Mouse (Mus musculus) heart, adult 11 months (tissue): Measurements from ENCODE around the gene Shc3.

Experiments
- DNase-seq: peaks from one replicate; pipeline ENCODE4 v3.0.0; 2022

Shc3 gene

DNA sequence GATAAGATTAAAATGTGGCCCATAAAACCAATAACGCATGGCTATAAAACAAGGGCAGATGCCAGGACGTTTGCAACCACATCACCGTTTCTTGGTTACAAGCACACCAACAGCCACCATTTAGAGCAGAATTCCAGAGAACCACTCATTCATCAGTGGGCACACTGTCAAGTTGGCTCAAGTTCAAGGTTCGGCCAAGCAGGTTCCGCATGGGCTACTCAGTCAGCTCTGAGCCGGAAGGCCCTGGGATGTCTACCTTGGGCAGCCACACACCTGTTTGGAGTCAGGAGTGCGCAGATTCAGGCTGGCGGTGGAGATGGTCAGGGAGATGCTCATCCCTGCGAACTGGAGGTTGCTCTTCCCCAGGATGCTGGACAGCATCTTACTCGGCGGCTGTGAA is 89.4 kb downstream of the Shc3 start:
- peak; percentile 81 for DNase-seq

DNA sequence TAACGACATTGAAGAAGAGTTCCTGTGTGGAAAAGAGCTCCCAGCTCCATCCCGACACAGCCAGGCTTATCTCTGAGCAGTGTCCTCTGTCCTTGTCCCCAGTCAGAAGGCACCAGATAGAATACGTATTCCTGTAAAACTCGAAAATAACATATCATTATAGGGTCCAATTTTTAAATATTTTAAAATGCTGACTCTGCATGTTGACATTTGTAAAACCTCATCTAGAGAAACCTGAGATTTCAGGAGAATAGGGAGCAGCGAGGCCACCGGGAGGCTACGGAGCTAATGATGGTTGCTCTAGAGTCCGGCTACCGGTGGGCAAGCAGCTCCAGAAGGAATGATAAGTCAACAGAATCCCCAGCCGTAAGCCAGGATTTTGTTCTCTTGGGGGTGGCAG is 92.2 kb downstream of the Shc3 start:
- peak; percentile 53 for DNase-seq

DNA sequence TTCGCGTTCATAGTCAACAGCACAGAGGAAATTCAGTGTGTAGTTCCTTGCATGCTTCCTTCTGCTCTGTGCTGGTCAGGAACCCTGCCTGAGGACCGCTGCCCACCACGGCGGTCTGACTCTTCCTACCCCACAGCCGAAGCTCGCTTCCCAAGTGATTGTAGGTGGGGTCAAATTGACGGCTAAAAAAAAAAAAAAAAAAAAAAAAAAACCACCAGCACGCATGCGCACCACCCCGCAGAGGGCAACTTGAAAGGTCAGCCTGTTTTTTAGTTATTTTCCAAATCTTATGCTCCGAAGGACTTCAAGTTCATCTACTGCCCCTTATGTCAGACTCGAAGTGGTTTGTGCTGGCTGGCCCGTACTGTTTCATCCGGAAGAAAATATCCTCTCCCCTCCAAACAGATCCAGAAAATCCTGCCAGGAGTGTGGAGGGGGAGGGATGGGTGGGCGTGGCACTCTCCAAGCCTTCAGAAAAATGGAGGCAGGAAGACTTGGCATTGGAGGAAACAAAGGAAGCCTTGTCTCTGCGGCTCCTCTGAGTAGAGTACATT is 100.4 kb downstream of the Shc3 start:
- DNase-seq: peak; percentile 77

DNA sequence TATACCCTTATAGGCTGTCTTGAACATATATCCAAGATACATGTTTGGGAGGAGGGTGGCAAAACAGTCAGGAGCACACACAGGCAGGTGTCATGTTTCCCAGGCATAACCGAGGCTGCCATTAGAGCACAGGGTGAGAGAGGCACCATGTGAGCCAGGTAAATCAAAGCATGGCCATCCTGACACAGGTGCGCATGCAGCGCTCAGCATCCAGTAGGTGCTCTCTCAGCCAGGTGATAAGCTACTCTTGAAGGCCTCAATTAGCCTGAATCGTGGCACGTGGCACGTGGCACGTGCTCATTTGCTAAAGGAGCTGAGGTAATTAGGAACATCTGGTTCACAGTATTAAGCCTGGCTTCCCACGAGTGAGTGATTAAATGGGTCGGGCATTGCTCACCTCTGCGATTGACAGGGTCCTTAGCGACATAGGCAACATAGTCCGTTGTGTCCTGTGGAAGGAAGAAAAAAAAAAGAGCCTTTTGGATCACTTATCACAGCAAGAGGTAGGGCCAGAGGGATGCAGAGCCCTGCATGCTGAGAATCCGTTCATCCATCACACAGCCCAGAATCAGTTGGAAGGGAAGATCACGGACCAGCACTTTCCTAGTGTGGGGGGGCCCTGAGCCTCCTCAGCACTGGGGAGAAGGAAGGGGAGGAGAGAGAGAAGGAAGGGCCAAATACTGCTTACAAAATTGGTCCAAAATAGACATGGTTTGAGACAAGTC is 102.9 kb downstream of the Shc3 start:
- DNase-seq: peak; percentile 62

DNA sequence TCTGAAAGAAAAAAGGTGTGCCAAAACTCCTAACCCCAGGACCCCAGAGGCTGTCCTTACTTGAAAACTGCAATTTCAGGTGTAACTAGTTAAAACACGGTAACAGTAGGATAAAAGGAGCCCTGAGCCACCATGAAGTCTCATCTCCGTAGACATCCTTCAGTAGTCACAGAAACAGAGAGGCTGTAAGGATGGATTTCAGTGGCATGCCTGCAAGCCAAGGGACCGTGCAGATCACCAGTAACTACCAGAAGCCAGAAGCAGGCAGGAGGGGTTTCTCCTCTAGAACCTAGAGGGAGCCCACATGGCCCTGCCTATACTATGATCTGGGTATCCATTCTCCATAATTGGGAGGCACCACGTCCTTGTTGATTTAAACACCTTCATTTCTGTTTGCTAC is 104.9 kb downstream of the Shc3 start:
- DNase-seq: no peak

DNA sequence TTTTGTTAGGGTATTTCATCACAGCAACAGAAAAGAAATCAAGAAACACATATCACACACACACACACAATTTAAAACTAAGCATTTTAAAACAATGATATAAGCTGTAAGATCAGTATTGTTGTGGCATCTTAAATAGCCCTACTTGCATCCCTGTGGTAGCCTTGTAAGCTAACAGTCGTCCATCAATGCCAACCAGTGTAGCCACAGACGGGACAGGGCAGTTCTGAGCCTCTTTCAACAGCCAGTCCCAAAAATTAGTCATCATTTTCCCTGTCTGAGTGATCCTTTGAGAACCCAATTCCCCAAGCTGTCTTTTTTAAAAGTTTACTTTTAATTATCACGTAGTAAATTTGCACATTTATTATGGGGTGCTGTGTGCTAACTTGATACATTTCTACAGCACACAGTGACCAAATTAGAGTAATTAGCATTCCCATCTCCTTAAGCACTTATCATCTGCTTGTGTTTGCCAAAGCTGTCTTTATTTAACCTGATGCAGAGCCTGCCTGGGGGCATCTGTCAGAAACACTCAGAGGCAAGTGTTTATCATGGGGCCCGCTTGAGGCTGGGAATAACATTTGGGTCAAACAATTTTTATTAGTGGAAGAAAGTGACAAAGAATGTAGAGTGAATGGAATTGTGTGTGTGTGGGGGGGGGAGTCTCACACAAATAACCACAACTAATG is 112.9 kb downstream of the Shc3 start:
- peak; percentile 22 for DNase-seq

DNA sequence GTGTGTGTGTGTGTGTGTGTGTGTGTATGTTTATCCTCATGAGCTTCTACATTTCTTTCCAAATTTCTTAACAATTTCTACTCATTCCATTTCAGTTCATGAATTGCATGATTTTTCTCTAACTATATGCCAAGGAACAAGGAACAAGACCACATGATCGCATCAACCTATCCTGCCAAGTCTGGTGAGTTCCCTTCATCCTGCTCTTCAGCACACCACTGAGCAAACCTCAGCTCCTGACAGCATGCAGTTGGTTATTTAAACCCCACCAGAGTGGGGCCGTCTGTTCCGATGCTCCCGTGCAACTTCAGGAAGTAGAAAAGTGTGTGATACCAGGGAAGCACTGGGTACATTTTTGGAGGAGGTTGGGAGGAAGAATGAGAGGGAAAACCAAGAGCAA is 122.7 kb downstream of the Shc3 start:
- no peak for DNase-seq

DNA sequence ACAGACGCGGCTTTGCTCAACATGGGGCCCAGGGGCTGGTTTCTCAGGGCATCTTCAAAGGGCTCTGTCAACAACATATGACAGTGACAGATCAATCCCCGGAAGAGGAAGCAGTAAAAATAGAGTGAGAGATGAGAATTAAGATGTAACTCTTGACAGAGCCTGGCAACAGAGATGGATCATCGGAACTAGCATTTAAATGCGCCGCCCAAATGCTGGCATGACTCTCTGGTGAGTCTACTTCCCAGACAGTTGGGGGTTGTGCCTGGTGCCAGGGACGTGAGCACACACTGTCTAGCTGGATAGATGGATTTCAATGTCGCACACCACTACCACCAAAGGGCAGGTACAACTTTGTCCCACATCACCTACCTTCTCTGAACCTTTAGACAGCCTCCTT is 126.3 kb downstream of the Shc3 start:
- no peak for DNase-seq

DNA sequence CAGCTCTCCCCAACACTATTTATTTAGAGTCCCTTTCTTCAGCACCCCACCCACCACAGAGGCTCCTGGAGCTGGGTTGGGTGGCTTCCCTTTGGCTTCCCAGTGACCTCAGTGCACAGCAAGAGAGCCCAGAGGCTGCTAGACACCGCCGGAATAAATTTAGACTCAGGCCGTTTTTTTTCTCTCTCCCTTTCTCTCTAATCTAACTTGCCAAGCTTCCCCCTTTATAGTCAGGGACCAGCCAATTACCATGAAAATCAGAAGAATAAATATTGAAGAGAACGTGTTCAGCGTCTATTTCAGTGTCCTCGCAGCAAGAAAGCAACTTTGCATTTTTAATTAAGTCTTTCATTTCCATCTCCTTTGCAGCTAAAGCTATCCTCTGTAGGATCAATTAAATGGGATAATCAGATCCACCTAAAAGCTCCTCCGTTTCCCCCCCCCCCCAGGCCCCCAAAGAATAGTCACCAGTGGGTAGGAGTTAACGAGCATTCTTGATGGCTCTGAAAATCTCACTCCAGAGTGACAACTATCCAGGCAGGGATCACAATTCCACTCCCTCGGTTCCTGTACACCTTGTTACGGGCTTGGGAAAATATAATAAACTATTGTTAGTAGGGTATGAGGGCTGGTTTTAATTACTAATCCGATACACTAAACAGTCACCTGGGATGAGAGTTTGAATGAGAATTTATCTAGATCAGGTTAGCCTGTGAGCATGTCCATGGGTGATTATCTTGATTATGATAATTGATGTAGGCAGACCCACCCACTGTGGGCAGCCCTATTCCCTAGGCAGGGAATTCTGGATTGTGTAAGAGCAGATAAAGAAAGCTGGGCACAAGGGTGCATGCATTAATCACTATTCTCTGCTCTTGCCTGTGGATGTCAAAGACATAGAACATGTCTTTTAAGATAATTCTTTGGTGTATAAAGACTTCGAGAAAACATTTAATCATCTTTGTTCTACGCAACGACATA is 131.8 kb downstream of the Shc3 start:
- no peak for DNase-seq

DNA sequence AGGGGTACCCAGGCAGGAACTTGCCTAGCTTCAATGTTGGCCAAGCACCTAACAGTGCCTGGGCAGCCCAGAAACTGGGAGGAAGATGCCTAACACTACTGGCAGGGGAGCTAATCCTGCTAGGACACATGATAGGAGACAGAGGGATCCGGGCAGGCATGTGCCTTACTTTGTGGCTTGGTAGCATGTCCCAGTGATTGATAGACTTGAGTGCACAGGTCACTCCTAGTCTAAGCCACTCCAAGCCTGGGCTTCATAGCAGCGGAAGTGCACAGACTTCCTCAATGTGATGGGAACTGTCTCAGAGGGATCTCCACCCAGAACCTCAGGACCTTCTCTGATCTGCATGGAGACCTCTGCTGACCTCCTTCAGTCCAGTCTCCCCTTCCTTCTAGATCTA is 134.1 kb downstream of the Shc3 start:
- DNase-seq: peak; percentile 86

DNA sequence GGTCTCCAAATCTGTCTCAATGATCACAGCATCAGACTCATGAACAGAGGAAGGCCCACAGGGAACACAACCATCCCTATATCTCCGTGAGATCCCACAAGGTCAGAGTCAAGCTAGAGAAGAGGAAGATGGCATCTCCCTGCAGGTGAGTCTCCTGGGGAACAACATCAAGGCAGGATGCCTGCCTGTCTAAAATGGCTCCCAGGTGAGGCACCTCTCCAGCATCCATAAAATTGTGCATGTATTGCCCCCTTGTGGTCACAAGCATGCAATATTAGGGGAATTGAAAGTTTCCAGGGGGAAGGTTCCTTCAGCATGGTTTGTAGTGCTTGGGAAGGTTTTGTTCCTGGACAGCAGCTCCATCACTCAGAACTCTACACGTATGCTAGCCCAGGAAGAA is 134.8 kb downstream of the Shc3 start:
- peak; percentile 81 for DNase-seq

DNA sequence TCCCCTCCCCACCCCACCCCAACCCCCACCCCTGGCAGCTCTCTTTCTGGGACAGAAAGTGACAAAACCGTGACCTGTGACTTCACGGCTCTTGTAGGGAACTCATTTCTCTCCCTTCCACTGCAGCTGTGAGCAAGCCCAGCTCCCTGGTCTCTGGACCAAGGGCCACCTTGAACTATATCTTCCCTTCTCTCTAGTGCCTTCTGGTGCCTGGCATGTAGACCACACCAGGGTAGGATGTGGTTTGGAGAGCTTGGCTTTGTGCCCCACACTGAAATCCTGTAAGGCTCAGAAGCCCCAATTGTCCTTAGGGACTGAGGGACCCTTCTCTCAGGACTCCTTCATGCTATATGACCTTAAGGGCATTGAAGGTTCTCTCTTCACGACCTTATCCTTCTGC is 135.8 kb downstream of the Shc3 start:
- DNase-seq: peak; percentile 57

DNA sequence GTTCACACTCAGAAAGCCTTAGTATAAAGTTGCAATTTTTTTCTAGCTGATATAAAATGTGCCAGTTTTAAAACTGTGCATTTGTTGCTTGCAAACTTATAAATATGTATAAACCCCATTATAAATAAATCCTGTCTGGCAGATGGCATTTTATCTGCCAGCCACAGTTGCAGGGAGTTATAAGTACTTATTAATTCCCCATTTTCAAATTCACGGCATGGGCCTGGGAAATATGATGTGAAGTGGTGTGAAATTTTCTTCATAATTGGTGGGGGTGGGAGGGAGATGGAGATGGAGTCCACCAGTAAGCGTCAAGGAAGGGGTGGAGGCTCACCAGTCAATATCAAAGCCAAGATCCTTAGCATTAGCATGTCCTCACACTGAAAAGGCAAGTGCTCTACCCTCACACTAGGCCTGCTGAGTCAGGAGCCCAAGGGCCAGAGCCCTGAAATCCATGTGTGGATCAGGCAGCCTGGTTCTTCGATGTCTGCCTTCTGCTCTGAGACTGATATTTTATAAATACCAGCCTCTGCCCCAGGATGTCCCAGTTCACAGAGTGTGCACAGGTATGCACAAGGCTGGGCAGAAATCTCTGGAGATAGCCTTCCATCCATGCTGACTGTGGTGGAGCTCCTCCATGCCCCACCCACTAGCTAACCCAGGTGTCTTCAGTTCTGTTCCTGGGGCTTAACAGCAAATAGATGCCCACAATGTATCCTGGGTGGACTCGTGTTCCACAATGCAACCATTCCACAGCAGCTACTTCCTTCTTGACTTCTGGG is 143.4 kb downstream of the Shc3 start:
- DNase-seq: peak; percentile 76

DNA sequence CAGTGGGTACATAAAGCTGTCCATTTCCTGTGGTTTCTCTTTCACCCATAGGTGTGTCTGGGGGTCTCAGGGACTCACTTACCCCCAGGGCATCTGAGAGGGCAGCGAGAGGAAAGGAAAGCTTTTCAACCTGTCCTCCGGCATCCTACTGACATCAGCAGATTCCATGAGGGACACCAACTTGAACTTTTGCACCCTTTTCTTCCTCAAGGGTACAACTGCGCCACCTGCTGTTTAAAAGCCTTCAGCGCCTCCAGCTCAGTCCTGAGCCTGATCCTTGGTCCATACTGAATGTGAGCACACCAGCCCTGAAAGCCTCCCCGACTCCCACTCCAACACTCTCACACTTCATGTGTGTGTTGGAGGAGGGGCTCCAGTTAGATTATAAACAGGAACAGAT is 144.6 kb downstream of the Shc3 start:
- DNase-seq: no peak

DNA sequence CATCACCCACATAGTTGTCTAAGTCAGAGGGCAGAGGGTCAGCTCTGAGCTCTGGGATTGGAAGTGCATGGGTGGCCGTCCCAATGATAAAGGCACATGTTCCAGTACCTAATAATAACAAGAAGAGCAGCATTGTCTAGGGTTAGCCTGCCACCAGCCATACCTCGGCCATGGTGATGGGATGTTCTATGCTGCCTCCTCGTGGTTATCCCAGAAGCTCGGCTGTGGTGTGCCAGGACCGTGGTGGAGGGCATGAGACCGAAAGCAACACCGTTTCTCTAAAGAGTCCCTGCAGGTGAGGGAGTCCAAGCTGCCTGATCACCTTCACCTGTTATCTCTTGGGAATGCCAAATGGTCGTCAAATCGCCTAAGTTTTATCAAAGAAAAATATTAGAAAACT is 145.6 kb downstream of the Shc3 start:
- DNase-seq: no peak

DNA sequence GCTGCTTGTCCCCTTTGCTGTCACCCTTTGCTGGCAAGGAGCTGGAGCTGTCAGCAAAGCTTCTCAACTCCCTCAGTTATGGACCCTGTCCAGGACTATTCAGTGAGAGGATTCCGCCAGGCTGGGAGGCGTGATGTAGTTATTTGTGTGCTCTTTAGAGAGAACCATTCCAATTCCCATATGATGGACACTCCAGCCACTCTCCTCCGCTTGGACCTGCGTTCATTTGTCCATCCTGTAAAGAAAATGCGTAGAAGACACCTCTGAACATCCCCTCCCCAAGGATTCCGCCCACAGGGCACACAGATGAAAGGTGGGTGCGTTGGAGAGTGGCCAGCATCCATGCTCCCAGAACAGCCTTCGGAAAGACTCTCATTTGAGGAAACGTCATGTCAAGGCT is 148.4 kb downstream of the Shc3 start:
- DNase-seq: peak; percentile 89

DNA sequence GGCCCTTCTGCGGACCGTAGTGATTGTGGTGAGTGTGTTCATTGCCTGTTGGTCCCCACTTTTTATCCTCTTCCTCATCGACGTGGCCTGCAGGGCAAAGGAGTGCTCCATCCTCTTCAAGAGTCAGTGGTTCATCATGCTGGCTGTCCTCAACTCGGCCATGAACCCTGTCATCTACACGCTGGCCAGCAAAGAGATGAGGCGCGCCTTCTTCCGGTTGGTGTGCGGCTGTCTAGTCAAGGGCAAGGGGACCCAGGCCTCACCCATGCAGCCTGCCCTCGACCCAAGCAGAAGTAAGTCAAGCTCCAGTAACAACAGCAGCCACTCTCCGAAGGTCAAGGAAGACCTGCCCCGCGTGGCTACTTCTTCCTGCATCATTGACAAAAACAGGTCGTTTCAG is 149.7 kb downstream of the Shc3 start:
- DNase-seq: peak; percentile 91

DNA sequence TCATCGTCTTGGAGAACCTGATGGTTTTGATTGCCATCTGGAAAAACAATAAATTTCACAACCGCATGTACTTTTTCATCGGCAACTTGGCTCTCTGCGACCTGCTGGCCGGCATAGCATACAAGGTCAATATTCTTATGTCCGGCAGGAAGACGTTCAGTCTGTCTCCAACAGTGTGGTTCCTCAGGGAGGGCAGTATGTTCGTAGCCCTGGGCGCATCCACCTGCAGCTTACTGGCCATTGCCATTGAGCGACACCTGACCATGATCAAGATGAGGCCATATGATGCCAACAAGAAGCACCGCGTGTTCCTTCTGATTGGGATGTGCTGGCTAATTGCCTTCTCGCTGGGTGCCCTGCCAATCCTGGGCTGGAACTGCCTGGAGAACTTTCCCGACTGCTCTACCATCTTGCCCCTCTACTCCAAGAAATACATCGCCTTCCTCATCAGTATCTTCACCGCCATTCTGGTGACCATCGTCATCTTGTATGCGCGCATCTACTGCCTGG is 150.2 kb downstream of the Shc3 start:
- DNase-seq: no peak

DNA sequence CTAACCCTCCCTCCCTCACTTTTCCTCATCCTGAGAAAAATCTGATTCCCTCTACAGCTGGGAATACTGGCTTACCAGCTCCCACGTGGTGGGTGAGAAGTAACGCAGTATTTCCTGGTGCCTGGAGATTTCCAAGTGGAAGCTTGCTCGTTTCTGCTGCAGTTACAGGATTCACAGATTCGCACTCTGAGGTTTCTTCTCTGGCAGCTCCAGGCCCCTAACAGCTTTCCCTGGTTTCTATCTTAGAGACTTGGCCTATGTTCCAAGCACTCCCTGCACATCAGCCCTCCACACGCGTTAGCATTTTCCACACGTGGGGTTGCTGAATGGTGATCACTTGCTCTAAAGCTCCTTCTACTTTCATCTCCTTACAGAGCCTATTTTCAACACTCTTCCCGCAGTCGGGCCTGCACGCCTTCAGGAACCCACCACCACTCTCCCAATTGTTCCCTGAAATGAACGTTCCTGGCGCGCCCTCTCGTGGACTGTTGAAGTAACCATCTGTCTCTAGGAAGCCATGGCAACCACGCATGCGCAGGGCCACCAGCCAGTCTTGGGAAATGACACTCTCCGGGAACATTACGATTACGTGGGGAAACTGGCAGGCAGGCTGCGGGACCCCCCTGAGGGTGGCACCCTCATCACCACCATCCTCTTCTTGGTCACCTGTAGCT is 150.8 kb downstream of the Shc3 start:
- peak; percentile 99 for DNase-seq

DNA sequence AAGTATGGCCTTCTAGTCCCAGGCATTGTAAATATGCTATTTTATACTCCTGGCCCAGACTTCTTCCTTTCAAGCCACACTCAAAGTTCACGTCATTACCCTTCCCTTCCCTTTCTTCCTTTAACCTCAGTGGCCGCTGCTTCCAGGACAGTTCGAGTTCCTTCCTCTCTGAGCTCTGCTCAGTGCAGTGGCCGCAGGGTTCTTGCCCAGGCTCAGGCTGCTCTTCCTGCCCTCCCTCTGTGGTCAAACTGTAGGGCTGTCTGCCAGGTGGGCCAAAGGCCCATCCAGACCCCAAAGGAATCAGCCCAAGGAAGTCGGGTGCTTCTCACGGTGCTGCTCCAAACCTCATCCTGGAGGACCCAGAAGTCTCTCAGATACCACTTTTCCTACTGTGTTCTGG is 151.4 kb downstream of the Shc3 start:
- DNase-seq: peak; percentile 97

DNA sequence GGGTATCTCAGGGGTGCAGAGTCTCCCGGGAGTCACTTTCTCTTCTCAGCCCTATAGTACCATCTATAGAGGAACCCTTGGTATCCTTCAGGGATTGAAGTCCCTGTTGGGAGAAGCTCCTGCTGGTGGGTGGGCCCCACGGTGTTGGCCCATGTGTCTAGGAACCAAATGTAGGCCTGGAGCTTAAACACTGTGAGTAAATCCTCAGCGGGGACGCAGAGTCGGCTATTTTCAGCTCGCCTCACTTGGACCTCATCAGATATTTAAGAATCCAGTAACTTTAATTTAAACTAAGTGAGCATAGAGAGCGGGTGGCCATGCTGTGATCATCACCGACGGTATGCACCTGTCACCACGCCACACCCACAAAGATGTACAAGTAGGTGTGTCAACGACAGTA is 152.5 kb downstream of the Shc3 start:
- no peak for DNase-seq

DNA sequence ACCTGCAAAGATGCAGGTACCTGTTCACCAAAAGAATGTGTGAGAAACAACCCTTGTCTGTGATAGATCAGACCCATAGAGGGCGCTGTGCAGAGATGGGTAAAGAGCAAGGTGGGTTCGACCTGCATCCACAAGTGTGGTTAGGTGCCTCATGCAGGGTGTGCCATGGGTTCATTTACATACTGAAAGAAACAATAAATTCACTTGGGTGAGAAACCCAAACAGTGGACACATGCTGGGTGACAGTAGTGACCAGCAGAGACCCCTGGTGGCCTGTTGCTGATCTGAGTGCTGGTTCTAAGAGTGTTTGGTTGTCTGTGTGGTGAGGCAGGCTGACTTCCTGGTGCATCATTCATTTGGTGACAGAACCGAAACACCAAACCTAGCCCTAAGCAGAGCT is 155.8 kb downstream of the Shc3 start:
- DNase-seq: peak; percentile 86
